Mouse (Mus musculus) urinary bladder, postnatal 25 days (tissue): ENCODE results near the gene Spaca3.

ENCODE experiments used
- DNase-seq: peaks from one replicate; pipeline ENCODE4 v3.0.0; 2022; ENCODE audit warnings: low spot score

Spaca3 gene

GRCm38 (mm10) chr11:80868039-80868438 lies 9.9 kb downstream of the Spaca3 start:
- no peak for DNase-seq

GRCm38 (mm10) chr11:80872509-80873474 lies 14.6 kb downstream of the Spaca3 start:
- DNase-seq = peak; percentile 65

DNA sequence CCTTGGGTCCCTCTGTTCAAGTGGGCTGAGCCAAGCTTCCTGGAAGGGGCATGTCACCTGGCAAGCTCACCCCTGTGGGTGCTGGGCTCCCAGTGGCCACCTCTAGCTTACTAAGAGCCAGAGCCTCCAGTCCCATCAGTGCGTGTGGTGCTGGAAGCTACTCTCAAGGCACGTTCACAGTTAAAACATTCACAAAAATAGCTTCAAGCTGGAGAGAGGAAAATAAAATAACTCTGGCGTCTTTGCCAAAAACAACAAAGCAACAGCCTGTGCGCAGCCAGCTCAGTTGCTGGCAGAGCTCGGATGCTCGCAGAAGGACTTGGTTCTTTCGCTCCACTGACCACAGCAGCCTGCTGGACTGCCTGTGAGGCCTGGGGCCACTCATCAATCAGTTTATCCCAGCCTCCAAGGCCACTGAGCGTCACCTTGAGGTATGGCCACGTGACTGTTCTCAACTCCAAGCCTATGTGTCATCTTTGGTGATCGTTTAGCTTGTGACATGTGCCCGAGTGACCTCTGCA lies 19.0 kb downstream of the Spaca3 start:
- no peak for DNase-seq

GRCm38 (mm10) chr11:80878026-80878425 lies 19.9 kb downstream of the Spaca3 start:
- no peak for DNase-seq

DNA sequence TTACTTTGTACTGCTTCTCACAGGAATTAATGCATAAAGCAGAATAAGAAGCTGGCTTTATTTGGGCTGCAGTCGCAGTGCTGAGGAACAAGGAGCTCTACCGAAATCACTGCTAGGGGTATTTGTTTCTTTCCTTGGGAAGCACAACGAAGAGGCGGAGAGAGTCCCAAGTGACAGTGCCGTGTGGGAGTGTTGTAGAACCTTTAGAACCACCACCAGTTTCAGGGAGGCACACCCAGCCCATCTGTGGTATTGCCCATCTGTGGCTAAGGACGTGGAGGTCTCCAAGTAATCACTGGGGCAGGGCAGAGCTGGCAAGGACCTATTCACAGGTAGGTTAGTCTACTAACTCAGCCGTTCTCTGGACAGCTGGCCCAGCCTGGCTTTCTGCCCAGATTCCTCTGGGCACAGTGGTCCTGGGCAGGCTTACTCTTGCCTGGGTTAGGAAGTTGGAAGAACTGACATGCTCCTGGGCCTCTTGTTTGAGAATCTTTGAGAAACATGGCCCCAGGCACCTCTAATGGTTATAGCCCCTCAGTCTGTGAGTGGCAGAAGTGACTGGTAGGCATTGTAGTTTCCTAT lies 24.2 kb downstream of the Spaca3 start:
- no peak for DNase-seq

DNA sequence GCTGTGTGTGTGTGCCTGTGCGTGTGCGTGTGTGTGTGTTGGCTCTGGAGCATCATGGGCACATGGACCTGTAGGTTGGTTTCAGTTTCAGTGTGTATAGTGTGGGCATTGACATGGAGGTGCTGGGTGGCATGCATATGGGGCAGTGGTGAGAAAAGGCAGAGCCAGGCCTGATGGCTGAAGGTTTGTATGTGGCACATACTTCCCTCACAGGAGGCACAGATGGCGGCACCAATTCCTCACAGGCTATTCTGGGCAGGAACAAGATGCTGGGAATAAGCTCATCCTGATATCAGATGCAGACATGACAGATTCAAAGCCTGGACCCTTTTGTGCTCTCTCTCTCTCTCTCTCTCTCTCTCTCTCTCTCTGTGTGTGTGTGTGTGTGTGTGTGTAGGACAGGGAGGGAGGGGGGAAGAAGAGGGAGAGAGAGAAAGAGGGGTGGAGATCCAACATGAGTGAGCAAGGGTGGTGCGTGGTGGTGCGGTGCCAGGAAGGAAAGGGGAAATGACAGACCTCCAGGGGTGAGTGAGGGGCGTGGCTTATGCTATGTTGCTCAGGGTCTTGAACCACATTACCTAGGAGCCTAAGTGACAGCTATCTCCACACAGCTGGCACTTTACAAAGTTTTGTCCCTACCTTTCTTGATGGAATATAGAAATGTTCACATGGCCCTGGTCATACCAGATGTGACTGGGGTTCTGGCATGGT lies 26.5 kb downstream of the Spaca3 start:
- no peak for DNase-seq

- DNase-seq = no peak
Measured at GRCm38 (mm10) chr11:80886365-80886764, 28.2 kb downstream of the Spaca3 start.

- no peak for DNase-seq
Measured at GRCm38 (mm10) chr11:80887021-80887420, 28.9 kb downstream of the Spaca3 start.

GRCm38 (mm10) chr11:80889336-80890063 lies 31.3 kb downstream of the Spaca3 start:
- no peak for DNase-seq

DNA sequence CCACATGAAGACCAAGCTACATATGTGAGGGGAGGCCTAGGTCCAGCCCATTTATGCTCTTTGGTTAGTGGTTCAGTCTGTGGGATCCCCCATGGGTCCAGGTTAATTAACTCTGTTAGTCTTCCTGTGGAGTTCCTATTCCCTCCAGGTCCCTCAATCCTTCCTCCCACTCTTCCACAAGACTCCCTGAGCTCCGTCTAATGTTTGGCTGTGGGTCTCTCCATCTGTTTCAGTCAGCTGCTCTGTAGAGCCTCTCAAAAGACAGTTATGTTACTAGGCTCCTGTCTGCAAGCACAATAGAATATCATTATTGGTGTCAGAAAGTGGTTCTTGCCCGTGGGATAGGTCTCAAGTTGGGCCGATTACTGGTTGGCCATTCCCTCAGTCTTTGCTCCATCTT lies 37.7 kb downstream of the Spaca3 start:
- no peak for DNase-seq

- DNase-seq = no peak
Measured at GRCm38 (mm10) chr11:80900555-80900954, 42.4 kb downstream of the Spaca3 start.

DNA sequence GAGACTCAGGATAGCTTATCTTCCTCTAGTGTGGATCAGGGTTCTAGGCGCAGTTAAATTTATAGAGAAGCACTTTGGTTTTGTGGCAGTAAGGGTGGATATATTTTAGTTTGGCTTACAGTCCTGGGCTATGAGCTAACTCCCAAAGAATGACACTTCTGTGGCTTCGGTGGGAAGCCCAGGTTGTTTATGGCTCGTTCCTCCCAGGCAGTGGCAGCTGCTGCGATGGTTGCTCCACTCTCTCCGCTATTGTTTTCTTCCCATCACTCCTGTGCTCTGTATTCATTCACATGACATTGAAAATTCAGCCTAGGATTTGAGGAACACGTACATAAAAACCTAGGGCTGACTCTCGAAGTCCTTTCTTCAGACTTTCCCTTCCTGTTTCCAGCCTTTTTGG lies 44.5 kb downstream of the Spaca3 start:
- DNase-seq = no peak

DNA sequence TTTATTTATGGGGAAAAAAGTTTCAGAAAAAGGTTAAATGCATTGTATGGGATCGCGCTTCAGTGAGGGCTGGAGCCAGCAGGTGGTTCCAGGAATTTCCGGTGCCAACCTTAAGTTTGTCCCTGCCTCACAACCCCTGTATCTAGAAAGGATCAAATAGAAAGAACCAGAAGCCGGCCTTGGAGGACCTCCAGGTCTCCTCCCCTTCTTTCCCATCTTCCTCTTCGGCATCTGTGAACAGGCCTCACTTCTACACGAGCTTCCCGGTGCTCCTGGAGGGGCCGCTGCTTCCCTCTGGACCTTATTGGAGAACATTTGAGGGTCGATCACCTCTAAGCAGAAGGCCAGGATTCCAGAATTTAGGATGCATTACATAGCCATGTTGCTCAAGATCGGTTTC lies 45.3 kb downstream of the Spaca3 start:
- no peak for DNase-seq

DNA sequence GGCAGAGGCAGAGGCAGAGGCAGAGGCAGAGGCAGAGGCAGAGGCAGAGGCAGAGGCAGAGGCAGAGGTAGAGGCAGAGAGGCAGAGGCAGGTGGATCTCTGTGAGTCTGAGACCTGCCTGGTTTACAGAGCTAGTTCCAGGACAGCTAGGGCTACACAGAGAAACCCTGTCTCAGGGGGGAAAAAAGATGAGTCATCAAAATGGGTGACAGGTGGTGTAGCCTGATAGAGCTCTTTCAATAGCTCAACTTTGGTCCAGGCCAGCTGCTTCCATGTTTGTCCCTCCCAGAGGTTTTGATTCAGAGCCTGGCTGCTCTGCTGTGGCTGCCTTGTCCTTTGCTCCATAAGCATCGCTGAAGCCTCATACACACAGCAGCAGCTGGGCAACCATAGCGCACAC lies 46.4 kb downstream of the Spaca3 start:
- DNase-seq = no peak

DNA sequence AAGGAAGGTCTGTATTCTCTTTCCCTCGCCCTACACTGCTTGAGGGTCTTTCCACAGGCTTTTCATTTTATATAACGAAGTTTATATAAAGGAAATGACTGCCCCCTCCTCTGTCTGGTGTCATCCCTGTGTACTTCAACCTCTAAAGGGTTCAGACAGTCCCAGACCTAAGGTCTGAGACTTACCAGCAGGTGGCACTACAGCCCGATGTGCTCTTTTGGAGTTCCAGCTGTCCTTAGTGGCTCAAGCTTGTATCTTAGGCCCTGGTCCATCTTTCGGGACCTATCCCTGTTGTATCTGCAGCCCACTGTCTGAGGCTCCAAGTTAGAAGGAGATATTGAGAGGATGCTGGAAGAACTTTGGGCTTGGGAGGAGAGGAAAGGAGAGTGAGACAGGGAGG lies 48.3 kb downstream of the Spaca3 start:
- peak; percentile 64 for DNase-seq

DNA sequence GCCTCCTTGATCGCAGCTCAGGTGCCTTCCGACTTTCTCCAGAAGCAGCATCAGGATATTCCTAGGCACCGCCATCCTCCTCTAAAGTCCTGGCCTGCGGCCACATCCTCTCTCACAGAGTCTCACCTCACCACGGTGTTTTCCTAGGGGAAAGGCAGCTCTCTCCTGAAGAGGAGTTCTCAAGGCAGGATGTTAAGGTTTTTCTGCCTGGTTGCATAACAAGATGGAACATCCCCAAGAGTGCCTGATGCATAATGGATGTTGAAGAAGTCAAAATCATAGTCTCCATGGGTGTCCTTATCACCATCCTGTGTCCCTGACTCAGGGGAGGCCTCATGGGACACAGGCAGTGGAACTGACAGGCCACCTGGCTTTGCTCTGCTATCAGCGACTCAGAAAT lies 49.7 kb downstream of the Spaca3 start:
- no peak for DNase-seq

DNA sequence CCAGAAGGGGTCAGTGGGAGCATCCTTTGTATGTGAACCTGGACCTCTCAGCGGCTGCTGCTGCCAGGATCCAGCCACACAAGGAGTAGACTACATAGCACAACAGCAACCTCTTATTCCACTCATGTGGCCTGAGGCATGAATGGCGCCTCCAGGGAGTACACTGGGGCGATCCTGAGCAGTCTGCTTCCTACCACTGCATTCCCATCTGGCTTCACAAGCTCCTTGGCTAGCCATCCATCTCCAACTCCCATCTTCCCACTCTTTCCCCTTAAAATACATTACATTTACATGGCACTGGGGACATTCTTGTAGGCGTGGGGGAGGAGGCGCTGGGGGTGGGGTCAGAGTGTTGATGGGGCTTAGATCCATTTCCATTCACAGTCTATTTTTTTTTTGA lies 54.6 kb downstream of the Spaca3 start:
- no peak for DNase-seq

DNA sequence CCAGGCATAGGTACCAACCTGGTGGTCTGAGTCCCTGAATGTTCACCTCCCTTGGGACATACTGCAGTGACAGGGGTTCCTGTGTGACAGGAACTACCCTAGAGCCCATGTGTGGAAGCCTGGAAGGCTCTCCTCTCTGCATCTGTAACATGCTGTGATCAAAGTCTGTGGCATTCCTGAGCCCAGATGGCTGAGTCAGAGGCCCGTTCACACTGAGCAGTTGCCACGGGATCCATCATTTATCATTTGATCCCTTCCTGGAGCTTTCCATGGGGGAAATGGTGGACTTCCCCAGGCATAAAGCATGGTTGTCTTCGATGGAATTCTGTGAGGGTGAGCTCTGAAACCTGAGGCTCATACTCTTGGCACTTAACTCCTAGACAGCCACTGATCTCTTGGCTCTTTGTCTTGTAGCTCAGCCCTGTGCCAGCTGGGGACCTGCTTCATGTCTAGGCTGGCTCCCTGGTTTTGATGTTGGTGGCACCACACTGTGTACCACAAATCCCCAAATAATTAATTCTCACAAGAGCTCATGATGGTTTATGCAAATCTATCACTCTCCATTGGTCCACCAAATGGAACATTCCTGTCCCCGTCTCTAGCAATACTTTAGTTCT lies 55.4 kb downstream of the Spaca3 start:
- DNase-seq = no peak
